Mouse (Mus musculus) Muller cell, postnatal 12 days (primary cell): ENCODE measurements at regions not wholly inside any gene's neighbourhood (a gene's known extent, or its start where the extent isn't known, plus 50 kb on each side); places are given as distances from the start of the nearest gene placed in this dataset.

Experiments
- DNase-seq: peaks from one replicate; pipeline ENCODE4 v3.0.0-alpha.2; 2015; ENCODE audit errors: inconsistent ontology term

- no peak for DNase-seq
Observed at GRCm38 (mm10) chr5:12925466-12925865, 199.7 kb upstream of the Sema3a start.

GRCm38 (mm10) chr5:12926289-12926688, 198.9 kb upstream of the Sema3a start:
- DNase-seq = no peak

GRCm38 (mm10) chr5:12927247-12927646, 198.0 kb upstream of the Sema3a start:
- DNase-seq = no peak

GRCm38 (mm10) chr5:12937052-12937451, 188.2 kb upstream of the Sema3a start:
- no peak for DNase-seq

- DNase-seq = peak; percentile 2
Observed at GRCm38 (mm10) chr5:12938162-12938852, 186.9 kb upstream of the Sema3a start.

GRCm38 (mm10) chr5:12944554-12944953, 180.7 kb upstream of the Sema3a start:
- no peak for DNase-seq

- no peak for DNase-seq
Observed at GRCm38 (mm10) chr5:12948472-12948871, 176.7 kb upstream of the Sema3a start.

GRCm38 (mm10) chr5:12970987-12971386, 154.2 kb upstream of the Sema3a start:
- no peak for DNase-seq

- no peak for DNase-seq
Observed at GRCm38 (mm10) chr5:12973701-12974100, 151.5 kb upstream of the Sema3a start.

GRCm38 (mm10) chr5:12976015-12976742, 149.0 kb upstream of the Sema3a start:
- DNase-seq = no peak

GRCm38 (mm10) chr5:12977875-12978274, 147.3 kb upstream of the Sema3a start:
- no peak for DNase-seq

- DNase-seq = no peak
Observed at GRCm38 (mm10) chr5:12993826-12994225, 131.4 kb upstream of the Sema3a start.

GRCm38 (mm10) chr5:12997440-12997839, 127.8 kb upstream of the Sema3a start:
- DNase-seq = no peak

GRCm38 (mm10) chr5:13007132-13007531, 118.1 kb upstream of the Sema3a start:
- DNase-seq = no peak

GRCm38 (mm10) chr5:13022270-13022669, 102.9 kb upstream of the Sema3a start:
- DNase-seq = no peak

GRCm38 (mm10) chr5:13033332-13033731, 91.9 kb upstream of the Sema3a start:
- DNase-seq = no peak

- no peak for DNase-seq
Observed at GRCm38 (mm10) chr5:13036127-13036526, 89.1 kb upstream of the Sema3a start.

GRCm38 (mm10) chr5:13058883-13059423, 66.3 kb upstream of the Sema3a start:
- DNase-seq = peak; percentile 9

GRCm38 (mm10) chr5:13066942-13067341, 58.3 kb upstream of the Sema3a start:
- no peak for DNase-seq
